Mouse (Mus musculus): ENCODE data around the gene Lmod1.

DNA sequence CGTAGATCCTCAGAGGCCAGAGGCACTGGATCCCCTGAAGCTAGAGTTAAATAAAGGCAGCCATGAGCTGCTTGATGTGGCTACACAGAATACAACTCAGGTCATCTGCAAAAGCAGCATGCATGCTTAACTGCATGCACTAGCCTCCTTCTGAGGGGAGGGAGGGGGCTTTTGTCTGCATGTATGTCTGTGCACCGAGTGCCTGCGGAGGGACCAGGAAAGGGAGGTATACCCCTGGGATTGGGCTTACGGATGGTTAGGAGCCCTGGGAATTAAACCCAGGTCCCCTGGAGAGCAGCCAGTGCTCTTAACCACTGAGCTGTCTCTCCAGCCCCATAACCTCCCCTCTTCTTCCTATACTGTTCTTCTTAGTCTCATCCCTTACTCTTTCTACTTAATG is 87.5 kb downstream of the Lmod1 start:
- no peak for TF ChIP-seq JUND (conservative IDR thresholded peaks at IDR 0.05; ENCODE audit: low read depth, low read length)
- no peak for TF ChIP-seq CTCF (conservative IDR thresholded peaks at IDR 0.05 in 1 of 2, IDR thresholded peaks at IDR 0.05 in 1 of 2; ENCODE audit: low read depth in 2 of 2, low read length in 2 of 2)
- no peak for TF ChIP-seq MYC (IDR thresholded peaks at IDR 0.05; ENCODE audit: low read depth, low read length)
- TF ChIP-seq CHD2 (IDR thresholded peaks at IDR 0.05; ENCODE audit: low read length), result no peak
- no peak for TF ChIP-seq POLR2A (IDR thresholded peaks at IDR 0.05; ENCODE audit: low read depth, low read length)
- no peak for TF ChIP-seq TCF12 (IDR thresholded peaks at IDR 0.05; ENCODE audit: low read depth, low read length)

Data from CH12.LX (cell line).